Mouse (Mus musculus) 3T3-L1 (cell line): ENCODE data around the gene Ripply3.

Experiments used
- DNase-seq: peaks from one replicate; pipeline ENCODE4 v3.0.0-alpha.2; 2015; ENCODE audit warnings: low read depth, low spot score

Ripply3 gene

DNA sequence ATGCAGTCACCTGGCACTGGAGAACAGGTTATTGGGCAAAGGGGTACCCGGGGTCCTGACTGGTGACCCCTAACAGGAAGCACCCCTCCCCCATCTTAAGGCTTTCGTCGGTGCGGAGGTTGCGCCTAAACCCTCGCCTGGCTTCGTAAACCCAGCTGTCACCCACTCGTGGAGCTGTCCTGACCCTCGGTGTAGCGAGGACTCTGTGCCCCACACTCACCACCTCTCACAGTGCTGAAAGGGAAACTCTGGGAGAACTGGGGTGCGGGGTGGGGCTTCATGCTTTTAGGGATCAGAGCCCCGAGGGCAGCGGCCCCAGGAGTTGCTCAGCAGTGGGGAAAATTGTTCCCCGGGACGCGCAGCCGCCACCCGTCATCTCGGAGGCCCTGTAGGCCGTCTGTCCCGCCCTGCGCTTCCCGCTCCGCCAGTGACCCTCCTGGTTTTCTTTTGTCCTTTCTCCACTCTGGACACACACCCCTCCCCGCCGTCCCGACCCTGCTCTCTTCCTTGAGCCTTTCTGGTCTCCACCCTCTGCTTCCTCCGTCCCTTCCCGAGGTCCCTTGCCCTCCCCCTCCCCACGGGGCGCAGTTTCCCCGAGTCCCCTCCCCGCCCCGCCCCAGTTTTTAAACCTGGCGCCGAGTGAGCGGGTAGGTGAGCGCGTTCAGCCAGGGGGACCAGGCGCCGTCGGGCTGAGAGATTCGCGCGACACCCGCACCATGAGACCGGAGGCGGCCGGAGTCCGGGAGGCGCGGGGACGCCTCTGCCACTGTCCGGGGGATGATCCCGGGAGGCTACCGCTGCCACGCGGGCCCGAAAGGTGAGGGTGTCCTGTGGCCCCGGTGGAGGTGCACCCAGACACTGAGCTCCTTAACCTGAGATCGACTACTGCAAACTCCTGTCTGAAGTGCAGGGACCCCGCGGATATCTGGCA, at the start of gene Ripply3:
Ripply3 (plus strand) TSS at position 640 of the 931 bp plus-strand sequence.
- DNase-seq: no peak

DNA sequence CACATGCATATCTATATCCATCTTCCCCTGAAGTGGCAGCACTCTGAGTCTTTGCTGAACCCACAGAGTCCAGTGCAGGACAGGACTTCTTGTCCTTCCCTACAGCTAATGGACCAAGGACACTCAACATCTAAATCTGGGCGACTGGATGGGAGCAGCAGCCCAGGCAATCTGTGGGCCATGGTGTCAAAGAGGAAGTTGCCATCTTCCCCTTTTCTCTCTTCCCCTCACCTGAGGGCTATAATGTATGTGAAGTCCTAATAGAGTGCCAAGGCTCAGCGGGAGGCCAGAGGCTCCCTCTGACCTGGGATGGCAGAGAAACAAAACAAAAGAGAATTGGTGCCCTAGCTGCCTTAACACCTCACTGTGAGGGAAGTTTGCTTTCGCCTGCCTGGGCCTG, 44.2 kb upstream of the Ripply3 start:
- DNase-seq: no peak

DNA sequence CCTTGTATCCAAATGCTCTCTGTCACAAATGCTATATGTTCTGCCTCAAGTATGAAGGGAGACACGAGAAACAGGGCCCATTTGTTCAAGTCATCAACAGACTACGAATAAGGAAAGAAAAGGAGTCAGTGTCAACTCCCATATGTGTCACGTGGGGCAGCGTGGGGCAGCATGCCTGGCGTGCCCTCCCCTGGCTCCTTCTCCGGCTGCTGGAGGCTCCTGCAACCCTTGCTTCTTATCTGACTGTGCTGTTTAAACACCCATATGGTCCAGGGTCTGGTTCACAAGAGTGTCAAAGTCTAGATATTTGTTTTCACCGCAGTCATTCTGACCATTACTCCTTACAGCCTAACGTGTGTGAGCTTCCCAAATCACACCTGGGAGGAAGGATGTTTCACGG, 40.4 kb upstream of the Ripply3 start:
- no peak for DNase-seq

DNA sequence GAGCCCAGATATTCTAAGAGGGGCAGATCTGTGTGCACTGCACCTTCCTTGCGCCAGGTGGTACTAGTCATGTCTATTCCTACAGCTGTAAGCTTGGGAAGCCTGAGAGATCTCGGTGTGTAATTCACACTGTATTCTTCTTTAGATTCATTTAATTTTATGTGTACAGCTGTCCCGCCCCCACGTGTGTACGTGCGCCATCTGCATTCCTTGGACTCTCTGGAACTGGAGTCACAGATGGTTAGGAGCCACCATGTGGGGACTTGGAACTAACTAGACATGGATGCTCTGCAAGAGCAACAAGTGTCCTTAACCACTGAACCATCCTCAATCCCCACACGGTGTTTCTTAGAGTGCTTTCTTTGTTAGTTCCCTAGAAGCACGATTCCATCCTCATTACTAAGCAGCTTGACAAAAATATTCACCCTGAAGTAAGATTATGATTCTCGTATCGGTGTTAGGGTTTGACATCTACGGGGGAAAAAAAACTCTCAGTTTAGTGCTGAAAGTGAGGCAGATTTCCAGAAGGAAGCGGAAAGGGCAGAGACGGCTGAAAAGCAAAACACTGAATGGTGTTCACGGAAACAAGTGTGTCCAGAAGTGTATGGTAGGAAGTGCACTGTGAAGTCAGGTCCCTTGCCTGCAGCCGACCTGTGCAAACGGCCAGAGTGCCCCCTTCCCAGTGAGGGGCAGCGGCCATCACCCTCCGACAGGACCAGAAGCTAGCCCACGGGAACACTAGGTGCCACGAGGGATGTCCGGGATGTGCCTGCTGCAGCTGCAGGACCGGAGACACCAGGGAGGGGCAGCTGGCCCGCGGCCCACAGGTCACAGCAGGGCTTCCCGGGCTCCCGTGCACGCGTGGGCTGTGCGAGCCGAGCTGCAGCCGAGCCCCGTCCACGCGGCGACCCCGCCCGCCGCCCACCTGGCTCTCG, 38.8 kb upstream of the Ripply3 start:
- peak; percentile 20 for DNase-seq

DNA sequence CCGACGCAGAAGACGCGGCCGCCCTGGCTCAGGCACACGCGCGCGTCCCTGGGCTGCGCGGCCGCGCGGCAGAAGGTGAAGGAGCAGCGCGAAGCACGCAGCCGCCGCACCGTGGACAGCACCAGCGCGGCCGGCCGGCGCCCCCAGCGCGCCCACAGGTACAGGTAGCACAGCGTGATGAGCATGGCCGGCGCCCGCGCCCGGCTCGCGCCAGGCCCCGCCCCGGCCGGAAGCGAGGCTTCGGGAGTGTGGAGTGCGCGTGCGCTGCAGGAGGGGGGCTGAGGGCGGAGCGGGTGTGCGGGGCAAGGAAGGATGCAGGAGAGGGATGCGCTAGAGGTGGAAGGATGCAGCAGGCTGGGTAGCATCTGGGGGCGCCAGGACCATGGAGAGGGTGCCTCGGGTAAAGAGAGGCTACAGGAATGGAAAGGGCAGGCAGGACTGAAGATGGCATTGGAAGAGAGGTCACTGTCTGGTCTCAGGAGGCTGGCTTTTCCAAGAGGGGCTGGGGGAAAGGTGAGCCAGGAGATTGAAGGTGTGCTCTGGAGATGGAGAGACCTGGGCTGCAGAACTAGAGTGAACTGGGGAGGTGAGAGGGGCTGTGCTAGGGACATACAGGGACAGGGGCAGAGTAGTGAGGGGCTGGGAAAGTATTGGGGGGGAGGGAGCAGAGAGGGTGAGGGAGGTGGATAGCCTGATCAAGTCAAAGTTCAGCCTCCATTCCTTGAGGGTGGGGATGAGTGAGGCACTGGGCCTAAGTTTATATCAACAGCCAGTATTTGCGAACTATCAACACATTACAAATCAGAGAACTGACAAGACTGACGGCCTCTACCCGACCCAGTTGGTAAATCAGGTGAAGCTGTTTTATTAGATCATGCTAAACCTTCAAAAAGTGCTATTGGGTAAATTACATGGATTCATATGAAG, 37.9 kb upstream of the Ripply3 start:
- DNase-seq: peak; percentile 73

DNA sequence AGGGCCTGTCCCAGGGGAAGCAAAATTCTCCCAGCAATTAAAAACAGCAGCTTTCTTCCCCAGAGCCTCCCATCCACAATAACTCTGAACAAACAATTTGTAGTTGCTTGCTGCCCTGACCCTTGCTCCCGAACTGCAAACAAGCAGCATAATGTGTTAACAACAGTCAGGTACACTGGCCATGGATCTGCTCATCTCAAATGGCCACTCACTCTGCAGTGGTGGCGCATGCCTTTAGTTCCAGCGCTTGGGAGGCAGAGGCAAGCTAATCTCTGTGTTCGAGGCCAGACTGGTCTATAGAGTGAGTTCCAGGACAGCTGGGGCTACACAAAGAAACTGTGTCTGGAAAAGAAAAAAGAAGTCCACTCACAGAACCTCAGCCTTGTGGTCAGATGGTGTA, 37.1 kb upstream of the Ripply3 start:
- DNase-seq: no peak

DNA sequence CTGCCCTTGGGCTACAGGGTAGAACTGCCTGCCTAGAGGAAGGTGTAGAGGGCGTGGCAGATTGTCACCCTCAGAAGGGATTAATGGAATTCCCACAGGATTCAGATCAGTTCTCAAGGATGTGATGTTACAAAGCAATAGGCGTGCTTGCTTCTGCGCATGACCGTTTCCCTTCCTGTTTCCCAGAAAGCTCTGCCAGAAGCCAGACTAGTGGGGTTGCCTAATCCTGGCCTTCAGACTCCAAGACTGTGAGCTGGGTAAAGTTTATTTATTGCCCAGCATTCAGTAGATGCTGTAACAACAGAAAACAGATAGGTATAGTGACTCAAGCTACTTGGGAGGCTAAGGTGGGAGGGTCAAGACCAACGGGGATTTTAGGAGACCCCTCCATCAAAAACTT, 30.1 kb upstream of the Ripply3 start:
- no peak for DNase-seq

DNA sequence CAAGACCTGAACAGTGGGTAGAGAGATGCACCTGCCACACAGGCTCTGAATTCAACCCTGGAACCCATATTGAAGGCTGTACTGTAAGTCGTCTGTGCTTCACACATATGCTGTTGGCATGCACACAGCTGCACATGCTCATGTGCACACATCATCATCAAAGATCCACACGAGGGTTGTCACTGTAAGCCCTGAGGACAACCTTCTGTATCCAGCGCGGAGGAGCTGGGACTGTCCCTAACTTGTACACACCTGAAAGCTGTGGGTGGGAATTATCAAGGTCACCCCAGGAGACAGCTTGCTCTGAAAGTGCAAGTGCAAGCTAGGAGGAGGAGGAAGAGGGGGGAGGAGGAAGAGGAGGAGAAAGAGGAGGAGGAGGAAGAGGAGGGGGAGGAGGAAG, 29.0 kb upstream of the Ripply3 start:
- no peak for DNase-seq

DNA sequence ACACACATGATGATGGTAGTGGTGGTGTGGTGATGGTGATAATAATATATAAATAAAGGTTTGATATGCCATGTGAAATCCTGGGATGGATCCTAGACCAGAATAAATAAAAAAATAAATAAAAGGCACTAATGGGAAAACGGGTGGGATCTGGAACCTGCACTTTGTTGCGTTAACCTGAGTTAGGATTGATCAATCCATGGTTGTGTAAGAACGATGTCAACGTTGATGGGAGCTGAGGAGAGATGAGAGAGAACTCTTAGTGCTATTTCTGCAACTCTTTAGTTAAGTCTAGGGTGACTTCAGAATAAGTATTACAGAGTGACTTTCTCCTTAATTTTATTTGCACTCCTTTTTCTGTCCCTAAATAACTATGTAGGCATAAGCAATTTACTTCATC, 27.0 kb upstream of the Ripply3 start:
- no peak for DNase-seq

DNA sequence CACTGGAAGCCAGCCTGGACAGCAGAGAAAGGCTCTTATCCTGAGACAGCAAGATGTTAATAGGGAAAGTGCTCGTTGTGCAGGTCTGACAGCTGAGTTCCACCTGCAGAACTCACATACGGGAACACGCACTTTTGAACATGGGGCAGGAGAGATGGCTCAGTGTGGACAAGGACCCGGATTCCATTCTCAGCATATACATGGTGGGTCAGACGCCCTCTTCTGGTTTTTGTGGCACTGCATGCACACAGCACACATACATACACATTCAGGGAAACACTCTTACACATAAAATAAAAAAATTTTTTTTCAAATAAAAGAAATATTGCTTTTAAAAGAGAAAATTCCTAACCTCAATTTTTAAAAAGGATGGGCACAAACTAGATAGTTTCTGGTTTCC, 26.5 kb upstream of the Ripply3 start:
- DNase-seq: no peak

DNA sequence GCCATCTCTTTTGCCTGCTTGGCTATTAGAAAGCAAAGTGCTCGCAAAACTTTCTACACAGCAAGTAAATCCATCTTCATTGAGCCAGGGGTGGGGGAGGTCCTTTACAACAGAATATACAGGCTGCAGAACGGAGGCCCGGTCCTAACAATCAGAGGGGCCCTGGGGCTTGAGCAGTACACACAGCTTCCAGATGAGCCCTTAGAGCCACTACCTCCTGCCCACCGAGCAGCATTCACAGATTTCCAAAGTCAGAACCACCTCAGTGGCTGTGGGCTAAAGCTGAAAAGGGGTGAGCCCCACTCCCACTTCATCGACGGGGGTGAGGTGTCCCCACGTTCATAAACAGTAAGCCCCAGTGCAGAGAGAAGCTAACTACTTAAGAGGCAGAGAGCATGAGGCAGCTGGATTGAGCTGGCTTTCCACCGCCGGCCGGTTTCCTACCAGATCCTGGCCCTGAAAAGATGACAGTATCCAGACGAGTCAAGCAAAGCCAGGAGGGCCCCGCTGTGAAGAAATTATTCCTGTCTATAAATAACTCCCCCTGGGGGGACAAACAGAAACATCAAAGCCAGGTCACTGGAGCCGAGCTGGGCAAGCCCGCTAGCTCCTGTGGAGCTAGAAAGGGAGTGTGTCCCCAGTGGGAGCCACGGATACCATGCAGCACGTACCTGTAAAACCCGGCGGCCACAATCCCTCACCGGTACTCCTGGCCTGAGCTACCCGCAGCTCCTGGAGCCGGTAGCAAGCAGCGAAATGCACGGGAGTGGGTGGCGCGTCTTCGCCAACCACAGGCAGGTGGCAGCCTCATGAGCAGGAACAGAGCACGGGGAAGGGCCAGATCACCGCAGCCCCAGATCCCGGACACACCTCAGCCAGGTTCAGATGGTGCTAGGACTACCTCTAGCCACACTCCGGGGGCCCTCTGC, 25.7 kb upstream of the Ripply3 start:
- DNase-seq: no peak

DNA sequence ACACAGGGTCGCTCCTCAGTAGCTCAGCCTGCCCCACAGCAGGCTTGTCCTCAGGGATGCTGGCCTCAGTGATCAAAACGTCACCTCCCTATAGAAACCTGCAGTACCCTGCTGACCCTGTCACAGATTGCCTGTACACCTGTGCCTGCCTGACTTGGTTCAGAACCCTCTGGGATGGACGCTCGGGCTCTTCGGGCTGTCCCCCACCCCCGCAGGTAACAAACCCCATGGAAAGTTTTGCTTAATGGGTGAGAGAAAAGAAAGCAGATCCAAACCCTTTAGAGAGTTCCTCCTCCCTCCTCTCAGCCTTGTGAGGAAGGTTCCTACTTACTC, 25.1 kb upstream of the Ripply3 start:
- DNase-seq: no peak

DNA sequence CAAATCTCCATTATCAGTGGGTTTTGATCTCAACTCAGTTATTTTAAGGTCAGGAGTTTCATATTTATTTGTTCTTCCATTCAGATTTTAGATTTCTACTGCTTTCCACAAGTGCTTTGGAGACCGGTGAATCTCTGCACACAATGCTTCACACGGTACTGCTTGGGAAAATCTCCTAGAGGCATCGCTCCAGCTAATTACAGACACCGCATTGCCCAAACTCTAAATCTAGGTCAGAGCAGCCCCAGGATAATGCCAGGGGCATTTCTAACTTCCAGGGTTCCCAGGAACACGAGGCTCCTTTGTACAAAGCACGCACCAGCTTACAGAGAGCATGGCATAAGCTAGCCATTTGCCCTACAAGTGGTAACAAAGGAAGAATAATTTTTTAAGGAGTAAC, 20.7 kb upstream of the Ripply3 start:
- no peak for DNase-seq

DNA sequence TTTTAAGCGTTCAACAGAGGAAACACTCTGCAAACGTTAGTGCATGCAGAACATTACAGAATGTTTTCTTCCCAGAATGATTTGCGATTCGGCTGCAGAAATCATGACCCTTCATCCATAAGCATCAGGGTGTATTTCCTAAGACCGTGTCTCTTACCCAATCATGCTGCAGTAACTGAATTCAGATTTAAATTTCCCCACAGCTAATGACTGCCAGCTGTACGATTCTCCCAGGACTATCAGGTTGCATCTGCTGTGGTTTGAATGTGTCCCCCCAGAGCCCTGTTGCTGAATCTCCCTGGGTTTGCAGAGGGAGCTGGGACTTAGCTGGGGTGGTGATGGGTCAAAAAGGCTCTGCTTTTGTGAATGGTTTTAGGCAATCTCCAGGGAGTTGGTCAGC, 20.3 kb upstream of the Ripply3 start:
- DNase-seq: peak; percentile 96

DNA sequence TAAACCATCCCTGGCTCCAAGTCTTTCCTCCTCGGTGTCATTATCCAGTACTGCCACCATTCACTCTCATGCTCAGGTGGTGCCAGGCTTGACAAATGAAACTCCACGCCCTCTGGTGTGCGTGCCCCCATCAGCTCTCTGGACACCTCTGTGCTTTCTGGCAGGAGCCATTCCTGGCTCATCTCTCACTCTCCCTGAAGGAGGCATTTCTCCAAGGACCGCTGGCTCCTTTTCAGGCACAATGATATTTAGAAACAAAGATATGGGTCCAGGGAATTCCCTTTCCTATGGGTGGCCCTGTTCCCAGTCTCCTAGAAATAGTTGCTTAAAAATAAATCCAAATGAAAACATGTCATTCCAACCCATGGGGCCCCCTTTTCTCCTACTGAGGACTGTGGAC, 19.2 kb upstream of the Ripply3 start:
- no peak for DNase-seq

DNA sequence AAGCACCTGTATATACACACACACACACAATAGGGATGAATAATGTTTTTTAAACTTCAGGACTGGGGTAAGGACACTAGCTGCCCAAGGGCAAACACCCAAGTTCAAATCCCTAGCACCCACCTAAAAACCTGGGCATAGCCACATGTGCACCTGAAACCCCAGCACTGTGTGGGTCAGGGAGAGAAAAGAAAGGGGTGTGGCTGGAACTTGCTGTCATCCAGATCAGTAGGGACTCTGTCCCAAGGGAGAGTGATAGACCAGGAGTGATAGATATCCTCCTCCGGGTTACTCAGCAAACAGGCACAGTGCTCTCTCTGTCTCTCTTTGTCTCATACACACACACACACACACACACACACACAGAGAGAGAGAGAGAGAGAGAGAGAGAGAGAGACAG, 16.8 kb upstream of the Ripply3 start:
- no peak for DNase-seq

DNA sequence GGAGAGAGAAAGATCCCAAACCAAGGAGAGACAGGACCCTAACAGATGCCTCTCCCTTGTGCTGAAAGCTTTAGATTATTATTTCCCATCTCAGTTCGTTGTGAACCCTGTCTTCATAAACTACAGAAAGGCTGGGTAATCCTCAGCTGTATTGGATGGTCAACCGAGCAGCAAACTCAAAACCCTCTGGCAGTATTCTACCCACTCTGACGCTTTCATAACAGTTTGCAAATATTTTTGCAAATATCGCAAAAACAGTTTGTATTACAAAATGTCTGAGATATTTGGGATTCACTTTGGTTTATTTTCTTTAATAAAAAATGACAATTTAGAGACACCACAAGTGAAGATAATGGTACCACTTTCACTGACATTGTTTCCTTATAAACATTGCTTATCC, 16.3 kb upstream of the Ripply3 start:
- no peak for DNase-seq

DNA sequence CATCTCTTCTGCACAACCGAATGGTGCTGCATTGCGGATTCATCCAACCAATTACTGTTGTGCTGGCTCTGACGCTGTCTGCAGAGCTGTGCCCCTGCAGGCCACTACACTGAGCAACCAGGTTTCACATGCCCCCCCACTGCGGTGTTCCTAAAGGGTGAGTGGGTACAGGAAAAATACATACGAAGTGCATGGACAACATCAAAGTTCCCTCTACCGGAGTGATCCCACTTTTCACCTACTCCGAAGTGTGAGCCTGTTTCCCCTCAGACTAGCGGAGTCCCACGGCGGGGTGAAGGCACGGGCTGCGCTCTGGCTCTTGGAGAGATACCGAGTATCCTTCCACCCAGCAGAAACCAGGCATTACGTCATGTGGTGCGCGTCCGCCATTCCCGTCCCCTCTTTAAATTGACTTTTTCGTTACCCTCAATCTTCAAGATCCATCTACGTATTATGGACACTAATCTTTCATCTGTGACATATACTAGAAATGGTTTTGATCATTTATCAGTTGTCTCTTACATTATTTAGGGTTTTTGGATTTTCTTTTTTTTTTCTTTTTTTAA, 15.5 kb upstream of the Ripply3 start:
- DNase-seq: peak; percentile 96

DNA sequence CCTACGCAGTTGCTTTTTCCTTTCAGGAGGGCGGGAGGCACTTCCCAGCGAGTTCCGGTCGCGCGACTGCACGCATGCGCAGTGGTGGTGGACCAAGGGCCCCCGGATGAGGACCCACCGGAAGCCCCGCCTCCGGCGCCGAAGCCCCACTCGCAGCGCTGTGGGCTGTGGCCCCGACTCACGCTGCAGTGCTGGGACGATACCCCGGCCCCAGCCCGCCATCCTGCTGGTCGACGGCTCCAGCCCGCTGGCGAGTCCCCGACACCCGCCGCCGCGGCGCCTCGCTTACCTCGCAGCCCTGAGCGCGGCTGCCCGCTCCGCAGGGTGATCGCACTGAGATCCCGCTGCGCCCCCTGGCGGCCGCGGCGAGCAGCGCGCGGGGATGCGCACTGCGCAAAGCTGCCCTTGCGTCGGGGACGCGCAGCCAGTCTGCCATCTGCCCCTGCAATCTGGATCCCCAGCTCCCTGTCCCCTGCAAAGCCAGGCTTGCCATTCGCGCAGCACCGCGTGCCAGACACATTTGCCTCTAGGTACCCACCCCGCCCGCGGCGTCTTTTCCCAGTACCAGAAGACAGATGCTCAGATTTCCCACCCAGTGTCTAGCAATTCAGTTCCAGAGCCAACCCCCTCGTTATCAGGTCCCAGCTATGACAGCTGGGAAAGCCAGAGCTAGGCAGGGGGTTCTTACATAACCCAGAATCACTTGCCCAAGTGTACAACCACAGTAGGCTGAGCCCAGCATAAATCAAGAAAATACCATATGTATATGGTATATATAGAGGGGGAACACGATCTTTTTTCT, 14.8 kb upstream of the Ripply3 start, which contains the start of gene Hlcs:
Hlcs (minus strand) TSS at position 343 of the 802 bp plus-strand sequence.
- DNase-seq: peak; percentile 96
